Mouse (Mus musculus) adrenal gland, adult 2 months (tissue): Measurements from ENCODE around the gene Rnf212. TPM values are rescaled to one million over a fixed set of nuclear protein-coding genes. Genes with fewer than 3 reads are reported as not detected.

Experiments
- DNase-seq: peaks from one replicate; pipeline ENCODE4 v3.0.0; 2021
- polyA plus RNA-seq: library from polyadenylated mRNA; depleted of rRNA; stranded (reverse); fragments of >200 nt; gene quantifications from 2 replicates; pipeline ENCODE4 v1.2.3, GENCODE M21; 2012
- total RNA-seq, 2 experiments: library from RNA; stranded (reverse); gene quantifications; 2 replicates each; pipeline ENCODE4 v1.2.3; 2021

Gene Rnf212
- total and polyA plus RNA-seq, 3 experiments, result not detected

GRCm38 (mm10) chr5:108713096-108713495, 61.7 kb downstream of the Rnf212 start:
- no peak for DNase-seq

GRCm38 (mm10) chr5:108711968-108712367, 62.8 kb downstream of the Rnf212 start:
- DNase-seq, result no peak

- no peak for DNase-seq
These were observed 65.6 kb downstream of the Rnf212 start for GRCm38 (mm10) chr5:108708981-108709731.

- no peak for DNase-seq
These were observed 66.4 kb downstream of the Rnf212 start for GRCm38 (mm10) chr5:108708419-108708818.

GRCm38 (mm10) chr5:108707758-108708157, 67.0 kb downstream of the Rnf212 start:
- DNase-seq, result no peak

GRCm38 (mm10) chr5:108703754-108704626, 70.8 kb downstream of the Rnf212 start:
- DNase-seq, result peak; percentile 59

- DNase-seq, result no peak
These were observed 73.3 kb downstream of the Rnf212 start for GRCm38 (mm10) chr5:108701341-108702021.

- no peak for DNase-seq
These were observed 74.4 kb downstream of the Rnf212 start for GRCm38 (mm10) chr5:108700346-108700745.

GRCm38 (mm10) chr5:108697341-108697753, 77.4 kb downstream of the Rnf212 start:
- DNase-seq, result no peak

- DNase-seq, result no peak
These were observed 78.2 kb downstream of the Rnf212 start for GRCm38 (mm10) chr5:108696542-108696941.

GRCm38 (mm10) chr5:108695861-108696260, 78.9 kb downstream of the Rnf212 start:
- no peak for DNase-seq

- DNase-seq, result peak; percentile 77
These were observed 80.2 kb downstream of the Rnf212 start for GRCm38 (mm10) chr5:108694352-108695261.

- DNase-seq, result peak; percentile 93
These were observed 80.9 kb downstream of the Rnf212 start for GRCm38 (mm10) chr5:108693872-108694288.

GRCm38 (mm10) chr5:108692271-108692670, 82.5 kb downstream of the Rnf212 start, which contains the start of gene Fgfrl1:
TSS of gene Fgfrl1 (plus strand) at chr5:108692382.
- DNase-seq, result peak; percentile 78

GRCm38 (mm10) chr5:108691152-108691551, 83.6 kb downstream of the Rnf212 start:
- DNase-seq, result no peak

- no peak for DNase-seq
These were observed 85.7 kb downstream of the Rnf212 start for GRCm38 (mm10) chr5:108689091-108689490.

- DNase-seq, result peak; percentile 82
These were observed 93.9 kb downstream of the Rnf212 start for GRCm38 (mm10) chr5:108680871-108681270.

GRCm38 (mm10) chr5:108679909-108680308, 94.9 kb downstream of the Rnf212 start:
- no peak for DNase-seq
